ENCODE assay signal across 8 mouse cellular contexts in genomic region chr5:123039120-123039752, GRCm38 (mm10). TPM values are rescaled to one million over a fixed set of nuclear protein-coding genes. Genes with fewer than 3 reads are reported as not detected.
A peak's percentile ranks its signal among the peaks of the same experiment; 100 is the strongest.
DNase-seq lines count a peak whose midpoint lies in the region; ATAC-seq and TF ChIP-seq lines count a peak whose summit lies in the region.

No protein-coding gene starts in this region.

- H3K27ac ChIP-seq in CH12.LX (ENCODE audit: insufficient read depth, low read depth) = no peak overlapping the region
- H3K27ac ChIP-seq in forebrain, embryonic 14.5 days (ENCODE audit: low read depth, low read length) = no peak overlapping the region
- no peak overlapping the region for H3K27ac ChIP-seq in limb, embryonic 11.5 days (replicated peaks; ENCODE audit: low read depth, low read length)
- no peak overlapping the region for H3K27ac ChIP-seq in midbrain, embryonic 11.5 days (ENCODE audit: low read depth, low read length)

- no peaks in the 10 kb centered on the region for H3K36me3 ChIP-seq in CH12.LX (replicated peaks in 1 of 2; ENCODE audit: control insufficient read depth in 1 of 2, insufficient read depth in 1 of 2, low read length in 1 of 2)
- H3K36me3 ChIP-seq in forebrain, embryonic 14.5 days (ENCODE audit: control insufficient read depth, insufficient read depth, low read length) = no peaks in the 10 kb centered on the region
- no peaks in the 10 kb centered on the region for H3K36me3 ChIP-seq in limb, embryonic 11.5 days (ENCODE audit: control insufficient read depth, insufficient read depth, low read length)
- no peaks in the 10 kb centered on the region for H3K36me3 ChIP-seq in midbrain, embryonic 11.5 days (ENCODE audit: control insufficient read depth, insufficient read depth, low read length)
- H3K36me3 ChIP-seq in splenic B cell, adult 2 months (ENCODE audit: control insufficient read depth, insufficient read depth, low read length, poor library complexity, severe bottlenecking) = no peaks in the 10 kb centered on the region

- TF ChIP-seq EP300 in CH12.LX (IDR thresholded peaks at IDR 0.05; ENCODE audit: low read length) = no peak

- 0 out of 2 replicates have a peak, but pooled peaks have one; percentile 10 for ATAC-seq in forebrain, embryonic 14.5 days
- ATAC-seq in limb, embryonic 11.5 days (ENCODE audit: insufficient number of reproducible peaks, low FRiP score, low TSS enrichment, low read depth) = no peak
- peak; percentile 38; the same call in 1 of the 2 replicates for ATAC-seq in midbrain, embryonic 11.5 days (ENCODE audit: low FRiP score)

- TF ChIP-seq CTCF in CH12.LX (conservative IDR thresholded peaks at IDR 0.05 in 1 of 2, IDR thresholded peaks at IDR 0.05 in 1 of 2; ENCODE audit: low read depth in 2 of 2, low read length in 2 of 2) = no peak

- dilution Hi-C loops in CH12.LX (cut with MboI; ENCODE audit: extremely low pct_ligation_motif_present, extremely low pct_unique_long_range_greater_than_20kb, low sequenced_read_pairs) = no loop called here

- in situ Hi-C loops in CH12.LX (cut with MboI; ENCODE audit: low pct_ligation_motif_present, low pct_unique_long_range_greater_than_20kb, low sequenced_read_pairs) = loop anchor here (5.0 kb wide), 1 partner anchor 107 kb away; no protein-coding TSS in a partner anchor

- H3K9me3 ChIP-seq in CH12.LX (replicated peaks; ENCODE audit: low read length) = no peaks in the 10 kb centered on the region
- H3K9me3 ChIP-seq in forebrain, embryonic 14.5 days (replicated peaks; ENCODE audit: control insufficient read depth, low read length) = no peaks in the 10 kb centered on the region
- no peaks in the 10 kb centered on the region for H3K9me3 ChIP-seq in limb, embryonic 11.5 days (ENCODE audit: control insufficient read depth, low read length)
- no peaks in the 10 kb centered on the region for H3K9me3 ChIP-seq in midbrain, embryonic 11.5 days (ENCODE audit: control insufficient read depth, low read length)

- intact Hi-C loops in left cerebral cortex, postnatal 36 days (cut with DNase I) = no loop called here

- WGBS in forebrain, embryonic 14.5 days = 5% methylated on average over 25 of the region's 25 CpGs
- 4% methylated on average over 25 of the region's 25 CpGs for WGBS in limb, embryonic 11.5 days
- WGBS in midbrain, embryonic 11.5 days = 3% methylated on average over 25 of the region's 25 CpGs

- peak overlapping the region; percentile 30 to 54 (median 31) for H3K4me3 ChIP-seq in CH12.LX (replicated peaks in 1 of 3; ENCODE audit: low read depth in 2 of 3, low read length in 2 of 3, poor library complexity in 1 of 3)
- peak overlapping the region; percentile 10; the same call in 1 of the 2 replicates for H3K4me3 ChIP-seq in forebrain, embryonic 14.5 days (ENCODE audit: low read depth, low read length)
- H3K4me3 ChIP-seq in limb, embryonic 11.5 days (ENCODE audit: low read depth, low read length) = peak overlapping the region; percentile 24
- peak overlapping the region; percentile 19 for H3K4me3 ChIP-seq in midbrain, embryonic 11.5 days (ENCODE audit: low read depth, low read length)

- H3K79me2 ChIP-seq in CH12.LX (replicated peaks; ENCODE audit: control insufficient read depth, extremely low read depth, insufficient read depth, poor library complexity, severe bottlenecking) = no peaks in the 10 kb centered on the region

- H3K9ac ChIP-seq in CH12.LX (ENCODE audit: insufficient read depth, low read depth) = peak overlapping the region; percentile 34; the same call in 1 of the 2 replicates
- H3K9ac ChIP-seq in forebrain, embryonic 14.5 days (ENCODE audit: low read length) = peak overlapping the region; percentile 37; the same call in 1 of the 2 replicates
- H3K9ac ChIP-seq in limb, embryonic 11.5 days (ENCODE audit: low read length) = peak overlapping the region; percentile 37; the same call in 1 of the 2 replicates
- peak overlapping the region; percentile 38; the same call in 1 of the 2 replicates for H3K9ac ChIP-seq in midbrain, embryonic 11.5 days (ENCODE audit: low read length)

- TF ChIP-seq RAD21 in CH12.LX (IDR thresholded peaks at IDR 0.05; ENCODE audit: low read depth, low read length) = no peak

- TF ChIP-seq POLR2A in CH12.LX (IDR thresholded peaks at IDR 0.05; ENCODE audit: low read depth, low read length) = peak; percentile 73

- H3K27me3 ChIP-seq in CH12.LX (replicated peaks) = no peaks in the 10 kb centered on the region
- H3K27me3 ChIP-seq in forebrain, embryonic 14.5 days (replicated peaks; ENCODE audit: control insufficient read depth, insufficient read depth, low read length) = no peaks in the 10 kb centered on the region
- H3K27me3 ChIP-seq in limb, embryonic 11.5 days (ENCODE audit: control insufficient read depth, insufficient read depth, low read length) = no peaks in the 10 kb centered on the region
- no peaks in the 10 kb centered on the region for H3K27me3 ChIP-seq in midbrain, embryonic 11.5 days (ENCODE audit: control insufficient read depth, insufficient read depth, low read length)
- no peaks in the 10 kb centered on the region for H3K27me3 ChIP-seq in splenic B cell, adult 2 months (ENCODE audit: control insufficient read depth, insufficient read depth, low read length, poor library complexity, severe bottlenecking)

- H3K4me1 ChIP-seq in CH12.LX (ENCODE audit: control insufficient read depth in 1 of 2, insufficient read depth in 2 of 2) = peaks cover 0 to 18% of the 10 kb centered on the region in 2 experiments; a peak in 2 of 4 replicates
- peaks cover 4% of the 10 kb centered on the region; the same call in 1 of the 2 replicates for H3K4me1 ChIP-seq in forebrain, embryonic 14.5 days (ENCODE audit: control insufficient read depth, insufficient read depth, low read length)
- no peaks in the 10 kb centered on the region for H3K4me1 ChIP-seq in limb, embryonic 11.5 days (ENCODE audit: control insufficient read depth, insufficient read depth, low read length)
- no peaks in the 10 kb centered on the region for H3K4me1 ChIP-seq in midbrain, embryonic 11.5 days (ENCODE audit: control insufficient read depth, insufficient read depth, low read length)

- peak; percentile 71 for DNase-seq in CH12.LX (ENCODE audit: extremely low read depth)
- DNase-seq in adrenal gland, postnatal 25 days = peak; percentile 78
- DNase-seq in forebrain, embryonic 14.5 days (ENCODE audit: low spot score) = peak; percentile 32
- DNase-seq in heart, postnatal 4 days = peak; percentile 84
- peak; percentile 72 for DNase-seq in limb, embryonic 11.5 days (ENCODE audit: low spot score)
- DNase-seq in midbrain, embryonic 11.5 days (ENCODE audit: low spot score, missing footprints) = peak; percentile 91
- peak; percentile 88 for DNase-seq in splenic B cell, adult 2 months (ENCODE audit: low read depth, low spot score)
- DNase-seq in left cerebral cortex, postnatal 36 days (ENCODE audit: low spot score in 2 of 2) = no peak

- H3K4me2 ChIP-seq in CH12.LX (ENCODE audit: insufficient read depth, low read depth, poor library complexity, severe bottlenecking) = peak overlapping the region; percentile 90
- peak overlapping the region; percentile 49 for H3K4me2 ChIP-seq in forebrain, embryonic 14.5 days (ENCODE audit: low read length)
- peak overlapping the region; percentile 48 for H3K4me2 ChIP-seq in limb, embryonic 11.5 days (ENCODE audit: low read depth, severe bottlenecking)
- H3K4me2 ChIP-seq in midbrain, embryonic 11.5 days = peak overlapping the region; percentile 55

TF ChIP-seq in CH12.LX, 34 proteins besides CTCF, POLR2A, EP300 and RAD21 (continues in another document):
- peak; percentile 49 for TF ChIP-seq HCFC1 (IDR thresholded peaks at IDR 0.05; ENCODE audit: low read depth, low read length)

RNA-seq across cellular contexts. Expression of gene Morn3, which starts 7.6 kb away (rescaled TPM):
- total RNA-seq in CH12.LX (2012; rRNA removed) (not detected in 2 replicates), CH12.LX (2014; rRNA removed) (not detected in 2 replicates)
- polyA plus RNA-seq in CH12.LX (2012; ENCODE audit: insufficient read length, low read depth) = not detected in 2 replicates
- not detected in 2 replicates for total RNA-seq in adrenal gland, postnatal 25 days (2021)
- polyA plus RNA-seq in forebrain, embryonic 14.5 days (2014; fragmentation: Nextera tagmentation; extraction: Ambion mirVana) = 0.63 and 0.83 TPM in 2 replicates
- not detected for total RNA-seq in heart, postnatal 4 days (2021)
- polyA plus RNA-seq in limb, embryonic 11.5 days (2014; fragmentation: Nextera tagmentation; extraction: Ambion mirVana) = 0.64 TPM in 1 of 2 replicates, not detected in the other
- polyA plus RNA-seq in midbrain, embryonic 11.5 days (2014; fragmentation: Nextera tagmentation; extraction: Ambion mirVana) = not detected in 2 replicates
- total RNA-seq in left cerebral cortex, postnatal 36 days (2021) = not detected

RNA-seq across cellular contexts. Expression of gene Orai1, which starts 24.4 kb away (rescaled TPM):
- total RNA-seq in CH12.LX (2012; rRNA removed) (17.8 and 18.6 TPM in 2 replicates), CH12.LX (2014; rRNA removed) (14.6 and 17.4 TPM in 2 replicates)
- polyA plus RNA-seq in CH12.LX (2012; ENCODE audit: insufficient read length, low read depth) = 23.1 and 27.7 TPM in 2 replicates
- total RNA-seq in adrenal gland, postnatal 25 days (2021) = 11.7 and 13.4 TPM in 2 replicates
- polyA plus RNA-seq in forebrain, embryonic 14.5 days (2014; fragmentation: Nextera tagmentation; extraction: Ambion mirVana) = 13.3 and 13.8 TPM in 2 replicates
- total RNA-seq in heart, postnatal 4 days (2021) = 10 to 100 TPM; 19.2 to 19.8 TPM
- polyA plus RNA-seq in limb, embryonic 11.5 days (2014; fragmentation: Nextera tagmentation; extraction: Ambion mirVana) = 10.0 and 10.3 TPM in 2 replicates
- 8.2 and 10.5 TPM in 2 replicates for polyA plus RNA-seq in midbrain, embryonic 11.5 days (2014; fragmentation: Nextera tagmentation; extraction: Ambion mirVana)
- 1 to 10 TPM; 7.0 to 7.9 TPM for total RNA-seq in left cerebral cortex, postnatal 36 days (2021)

RNA-seq across cellular contexts. Expression of gene Tmem120b, which starts 29.0 kb away (rescaled TPM):
- total RNA-seq in CH12.LX (2012; rRNA removed) = 6.1 and 8.0 TPM in 2 replicates
- total RNA-seq in CH12.LX (2014; rRNA removed) = 4.6 and 4.8 TPM in 2 replicates
- 4.5 and 6.2 TPM in 2 replicates for polyA plus RNA-seq in CH12.LX (2012; ENCODE audit: insufficient read length, low read depth)
- total RNA-seq in adrenal gland, postnatal 25 days (2021) = 15.0 and 20.3 TPM in 2 replicates
- 8.1 and 10.6 TPM in 2 replicates for polyA plus RNA-seq in forebrain, embryonic 14.5 days (2014; fragmentation: Nextera tagmentation; extraction: Ambion mirVana)
- 10 to 100 TPM; 12.1 to 12.7 TPM for total RNA-seq in heart, postnatal 4 days (2021)
- 9.3 and 11.3 TPM in 2 replicates for polyA plus RNA-seq in limb, embryonic 11.5 days (2014; fragmentation: Nextera tagmentation; extraction: Ambion mirVana)
- 7.6 and 7.9 TPM in 2 replicates for polyA plus RNA-seq in midbrain, embryonic 11.5 days (2014; fragmentation: Nextera tagmentation; extraction: Ambion mirVana)
- 10 to 100 TPM; 13.2 to 17.7 TPM for total RNA-seq in left cerebral cortex, postnatal 36 days (2021)

RNA-seq across cellular contexts. Expression of gene Kdm2b, which starts 49.6 kb away (rescaled TPM):
- total RNA-seq in CH12.LX (2012; rRNA removed) (80.1 and 87.1 TPM in 2 replicates), CH12.LX (2014; rRNA removed) (69.3 and 76.7 TPM in 2 replicates)
- polyA plus RNA-seq in CH12.LX (2012; ENCODE audit: insufficient read length, low read depth) = 120 and 138 TPM in 2 replicates
- 16.4 and 22.7 TPM in 2 replicates for total RNA-seq in adrenal gland, postnatal 25 days (2021)
- 73.8 and 94.1 TPM in 2 replicates for polyA plus RNA-seq in forebrain, embryonic 14.5 days (2014; fragmentation: Nextera tagmentation; extraction: Ambion mirVana)
- 10 to 100 TPM; 27.7 to 29.5 TPM for total RNA-seq in heart, postnatal 4 days (2021)
- polyA plus RNA-seq in limb, embryonic 11.5 days (2014; fragmentation: Nextera tagmentation; extraction: Ambion mirVana) = 67.2 and 79.4 TPM in 2 replicates
- polyA plus RNA-seq in midbrain, embryonic 11.5 days (2014; fragmentation: Nextera tagmentation; extraction: Ambion mirVana) = 62.4 and 62.8 TPM in 2 replicates
- total RNA-seq in left cerebral cortex, postnatal 36 days (2021) = 10 to 100 TPM; 23.7 to 27.3 TPM

Comparison
In these comparisons a context has a peak if more than half of its experiments do, and no peak if none do; other contexts are left out.
1. DNase-seq: peak in CH12.LX (single experiment), adrenal gland, postnatal 25 days (single experiment), forebrain, embryonic 14.5 days (single experiment), heart, postnatal 4 days (single experiment), limb, embryonic 11.5 days (single experiment), midbrain, embryonic 11.5 days (single experiment) and splenic B cell, adult 2 months (single experiment); none in left cerebral cortex, postnatal 36 days (0 of 2).
2. Peak in every context shown above with its lines, with median percentiles within 50 percentile points of each other: H3K4me2 ChIP-seq, H3K4me3 ChIP-seq and H3K9ac ChIP-seq.